Mouse (Mus musculus): ENCODE data around the gene Gm9745.
A peak's percentile ranks its signal among the peaks of the same experiment; 100 is the strongest.
"Not testable (repeated sequence)": the region's sequence is repeated elsewhere in the genome, so short reads cannot be mapped to it uniquely, and the experiment has no call there.

Gm9745 gene

DNA sequence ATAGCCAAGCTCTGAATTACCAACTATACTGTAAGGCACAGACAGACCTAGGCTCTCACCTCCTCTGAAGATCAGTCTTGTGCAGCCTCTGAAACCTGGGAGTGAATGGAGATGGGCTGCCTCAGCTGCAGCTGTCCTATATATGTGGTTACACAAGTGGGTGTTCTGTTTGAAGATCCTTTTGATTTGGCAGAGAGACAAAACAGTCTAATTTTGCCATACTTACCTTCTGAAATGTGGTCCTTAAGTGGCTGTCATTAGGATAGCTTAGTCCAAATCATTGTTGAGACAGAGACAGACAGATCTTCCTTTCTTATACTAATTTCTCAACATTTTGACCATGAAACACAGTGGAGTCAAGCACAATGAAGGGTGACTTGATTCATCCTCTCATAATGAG, at the start of gene Gm9745:
Gene Gm9745, minus strand, starts transcription at position 101 of the 400 bp plus-strand sequence.
- DNase-seq (ENCODE audit: low read depth, low spot score): not testable (repeated sequence)

DNA sequence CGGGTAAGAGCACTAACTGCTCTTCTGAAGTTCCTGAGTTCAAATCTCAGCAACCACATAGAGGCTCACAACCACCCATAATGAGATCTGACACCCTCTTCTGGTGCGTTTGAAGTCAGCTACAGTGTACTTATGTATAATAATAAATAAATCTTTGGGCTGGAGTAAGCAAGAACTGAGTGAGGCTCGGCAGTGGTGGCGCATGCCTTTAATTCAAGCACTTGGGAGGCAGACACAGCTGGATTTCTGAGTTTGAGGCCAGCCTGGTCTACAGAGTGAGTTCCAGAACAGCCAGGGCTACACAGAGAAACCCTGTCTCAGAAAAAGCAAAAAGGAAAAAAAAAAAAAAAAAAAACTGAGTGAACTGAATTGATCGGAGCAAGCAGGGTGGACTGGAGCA, 49.2 kb upstream of the Gm9745 start:
- DNase-seq (ENCODE audit: low read depth, low spot score): not testable (repeated sequence)

DNA sequence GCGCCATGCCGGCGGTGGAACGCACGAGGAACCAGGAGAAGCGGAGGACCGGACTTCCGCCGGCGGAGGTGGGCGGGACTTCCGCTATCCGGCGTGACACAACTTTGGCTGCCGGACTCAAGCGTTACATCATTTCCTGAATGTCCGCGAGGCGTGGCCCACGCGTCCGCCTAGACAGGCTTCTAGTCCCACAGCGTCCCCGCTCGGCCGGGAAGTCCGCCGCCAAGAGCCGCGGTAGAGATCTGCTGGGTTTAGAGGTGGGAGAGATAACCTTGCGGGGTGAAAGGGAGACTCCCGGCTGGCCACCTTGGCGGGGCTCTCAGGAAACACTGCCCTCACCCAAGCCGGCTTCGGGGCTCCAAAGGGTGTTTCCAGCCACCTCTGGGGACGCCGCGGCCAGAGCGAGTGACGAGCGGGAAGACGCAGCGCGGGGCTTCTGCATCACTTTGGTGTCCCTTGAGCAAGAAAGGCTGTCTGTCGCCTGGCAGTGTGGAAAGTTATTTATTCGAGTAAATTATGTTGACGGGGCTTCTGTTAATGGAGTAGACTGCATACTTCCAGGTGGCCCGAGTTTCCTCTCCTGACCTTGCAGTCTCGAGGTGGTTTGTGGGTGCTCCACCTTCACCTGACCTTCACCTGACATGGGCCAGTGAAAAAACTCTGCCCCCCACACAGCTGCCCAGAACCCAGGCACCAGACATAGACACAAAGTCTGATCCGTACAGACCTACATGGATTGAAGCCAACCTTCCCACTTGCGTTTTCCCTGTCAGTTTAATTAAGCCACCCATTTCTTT, 48.2 kb upstream of the Gm9745 start, which contains the start of gene Gtpbp4:
Gene Gtpbp4, minus strand, starts transcription at position 94 of the 797 bp plus-strand sequence.
- peak; percentile 99 for DNase-seq (ENCODE audit: low read depth, low spot score)

DNA sequence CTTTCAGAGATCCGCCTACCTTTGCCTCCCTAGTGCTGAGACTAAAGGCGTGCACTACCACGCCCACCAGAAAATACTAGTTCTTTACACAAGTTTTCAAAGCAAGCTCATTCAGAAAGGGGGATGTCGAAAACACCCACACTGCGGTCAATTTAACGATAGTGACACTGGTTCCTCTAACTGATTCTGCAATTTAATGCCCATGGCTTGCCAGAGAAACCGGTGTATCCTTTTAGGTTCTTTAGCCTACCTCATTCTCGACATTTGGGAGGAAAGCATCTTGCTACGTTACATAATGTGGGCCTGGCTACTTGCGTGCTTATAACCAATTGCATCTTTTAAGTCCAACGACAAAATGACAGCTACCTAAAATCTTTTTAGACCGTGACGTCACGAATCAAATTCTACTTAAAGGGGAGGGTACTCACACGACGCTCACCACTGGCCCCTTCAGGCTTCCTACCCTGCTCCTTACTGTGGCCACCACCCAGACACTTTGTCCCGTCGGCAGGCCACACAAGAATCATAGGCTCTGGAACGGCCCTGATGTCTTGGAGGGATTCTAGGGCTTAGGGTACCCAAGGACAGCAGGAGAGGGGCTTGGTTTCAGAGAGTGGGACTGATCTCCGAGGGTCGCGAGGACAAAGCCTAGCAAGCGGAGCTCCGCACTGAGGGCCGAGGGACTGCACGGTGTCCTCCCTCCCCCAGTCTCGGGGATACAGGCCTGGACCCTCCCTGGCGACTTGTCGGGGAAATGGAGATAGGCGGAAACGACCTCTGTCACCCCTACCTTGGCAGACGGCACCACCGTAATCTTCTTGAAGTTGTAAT, 47.3 kb upstream of the Gm9745 start:
- DNase-seq (ENCODE audit: low read depth, low spot score): peak; percentile 29

DNA sequence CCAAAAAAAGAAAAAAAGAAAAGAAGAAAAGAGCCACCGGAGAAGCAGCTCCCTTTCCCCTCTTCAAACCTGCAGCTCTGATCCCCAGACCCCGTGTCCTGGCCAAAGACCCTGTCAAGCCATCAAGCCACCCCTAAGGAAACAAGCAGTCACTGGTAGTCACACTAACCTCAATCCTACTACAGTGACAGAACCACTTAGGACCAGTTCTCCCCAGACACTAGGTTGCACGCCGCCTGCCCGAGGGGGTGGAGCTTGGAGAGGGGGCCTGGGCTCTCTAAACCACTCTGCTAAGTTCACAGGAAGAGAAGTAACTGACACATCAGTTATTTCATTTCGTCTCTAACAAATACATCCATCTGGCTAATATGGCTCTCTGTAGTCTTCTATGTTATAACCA, 44.2 kb upstream of the Gm9745 start:
- no peak for DNase-seq (ENCODE audit: low read depth, low spot score)

DNA sequence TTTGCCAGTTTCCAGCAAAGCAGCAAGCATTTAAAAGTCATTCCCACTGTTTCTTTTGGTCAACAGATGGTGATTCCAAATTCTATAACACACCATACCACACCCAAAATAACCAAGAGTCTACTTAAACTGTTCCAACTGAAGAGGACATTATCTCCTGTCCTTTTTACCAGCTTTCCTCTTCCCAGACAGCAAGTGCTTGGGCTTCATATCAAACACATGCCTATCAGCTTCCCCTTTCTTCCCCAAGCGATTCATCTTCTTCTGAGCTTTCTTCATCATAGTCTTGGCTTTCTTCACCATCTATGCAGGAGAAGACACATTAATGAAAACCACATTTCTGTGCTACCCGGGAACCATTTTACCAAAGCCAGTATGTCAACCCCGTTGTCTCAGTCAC, 24.9 kb upstream of the Gm9745 start:
- no peak for DNase-seq (ENCODE audit: low read depth, low spot score)

DNA sequence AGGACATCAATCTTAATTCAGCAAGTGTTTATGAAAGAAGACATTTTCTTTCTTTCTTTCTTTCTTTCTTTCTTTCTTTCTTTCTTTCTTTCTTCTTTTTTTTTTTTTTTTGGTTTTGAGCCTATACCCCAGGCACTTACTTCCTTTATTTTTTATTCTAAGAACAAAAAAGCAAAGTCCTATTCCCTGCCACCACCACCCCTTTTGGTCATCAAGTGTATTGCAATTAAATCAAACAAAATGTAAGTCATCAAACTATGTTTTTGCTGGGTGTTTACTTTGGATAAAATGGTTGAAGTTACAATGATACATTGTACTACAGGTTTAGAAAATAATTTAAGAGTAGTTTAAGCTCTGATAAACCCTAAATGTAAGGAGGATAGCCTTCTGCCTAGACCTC, 24.3 kb upstream of the Gm9745 start:
- DNase-seq (ENCODE audit: low read depth, low spot score): no peak

DNA sequence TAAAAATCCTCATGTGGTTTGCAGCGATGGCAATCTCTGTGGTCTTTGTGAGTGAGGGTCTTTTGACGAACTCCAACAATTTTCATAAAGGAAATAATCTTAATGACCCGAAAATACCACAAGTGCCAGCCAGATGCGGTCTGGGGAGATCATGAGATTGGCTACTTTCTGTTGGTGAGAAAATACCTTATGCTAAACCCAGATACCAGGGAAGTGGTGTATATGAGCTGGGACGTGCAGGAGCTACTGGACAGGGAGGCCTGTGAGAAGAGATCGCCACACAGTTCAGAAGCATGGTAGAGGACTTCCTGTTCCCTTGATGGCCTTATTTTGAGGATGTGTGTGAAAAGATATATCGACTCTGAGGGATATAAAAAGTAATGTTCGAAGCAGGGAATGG, 19.7 kb upstream of the Gm9745 start:
- DNase-seq (ENCODE audit: low read depth, low spot score): no peak

DNA sequence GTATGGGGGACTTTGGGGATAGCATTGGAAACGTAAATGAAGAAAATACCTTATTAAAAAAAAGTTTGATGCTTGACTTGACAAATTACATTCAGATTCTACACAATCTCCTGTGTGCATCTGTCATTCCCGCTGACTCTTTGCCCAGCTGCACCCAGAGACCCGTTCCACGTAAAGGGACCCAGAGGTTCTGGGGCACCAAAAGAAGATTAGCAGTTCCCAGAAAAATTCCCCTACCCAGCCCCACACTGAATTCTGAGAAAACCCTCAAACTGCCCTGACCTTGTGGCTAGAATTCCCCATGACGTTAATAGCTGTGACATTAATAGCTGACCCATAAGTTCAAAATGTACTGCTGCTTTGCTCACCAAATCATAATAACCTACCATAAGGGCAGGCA, 17.2 kb upstream of the Gm9745 start:
- no peak for DNase-seq (ENCODE audit: low read depth, low spot score)

DNA sequence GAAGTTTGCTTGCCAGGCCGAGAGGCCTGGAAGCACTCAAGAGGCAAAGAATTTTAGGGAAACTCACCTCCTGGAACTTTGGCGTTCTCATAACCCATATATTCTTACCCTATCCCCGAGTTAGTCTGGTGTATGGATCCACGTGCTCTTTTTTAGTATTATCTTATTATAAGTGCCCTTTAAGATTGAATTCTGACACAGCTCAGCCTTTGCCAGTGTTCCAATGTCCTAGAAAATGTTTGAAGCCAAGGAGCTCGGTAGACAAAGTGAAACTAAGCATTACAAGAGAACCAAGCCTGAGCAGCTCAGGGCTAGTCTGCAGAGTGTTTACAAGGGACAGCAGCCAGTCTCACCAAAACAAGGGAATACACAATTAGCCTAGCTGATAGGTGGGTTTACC, 14.2 kb upstream of the Gm9745 start:
- not testable (repeated sequence) for DNase-seq (ENCODE audit: low read depth, low spot score)

DNA sequence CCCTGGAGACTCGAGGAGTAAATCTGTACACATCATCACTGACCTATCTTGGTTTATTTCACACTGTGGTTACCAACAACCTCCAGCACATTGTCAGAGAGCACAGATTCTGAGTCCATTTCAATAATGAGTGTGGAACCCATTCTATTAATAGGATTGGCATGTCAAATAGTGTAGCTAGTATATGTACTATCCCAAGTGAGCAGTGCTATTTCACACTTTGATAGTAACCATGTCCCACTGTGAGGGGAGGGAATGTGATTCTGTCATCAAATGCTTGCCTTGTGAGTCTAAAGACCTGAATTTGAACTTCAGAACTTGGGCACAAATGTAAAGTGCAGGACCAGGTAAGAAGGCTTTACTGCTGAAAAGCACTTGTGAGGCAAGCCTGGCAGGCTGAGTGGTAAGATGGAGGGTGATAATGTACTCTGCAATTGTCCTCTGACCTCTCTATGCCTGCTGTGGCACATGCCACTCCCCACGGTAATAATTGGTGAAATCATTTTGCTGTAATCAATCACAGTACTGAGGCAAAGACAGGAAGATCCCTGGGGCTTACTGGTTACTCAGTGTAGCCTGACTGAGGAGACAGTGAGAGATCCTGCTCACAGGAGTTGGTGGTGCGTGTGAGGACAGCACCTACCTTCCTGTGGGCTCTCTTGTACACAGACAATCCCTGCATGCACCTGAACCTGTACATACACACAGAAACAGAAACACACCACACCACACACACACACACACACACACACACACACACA, 13.3 kb upstream of the Gm9745 start:
- not testable (repeated sequence) for DNase-seq (ENCODE audit: low read depth, low spot score)

DNA sequence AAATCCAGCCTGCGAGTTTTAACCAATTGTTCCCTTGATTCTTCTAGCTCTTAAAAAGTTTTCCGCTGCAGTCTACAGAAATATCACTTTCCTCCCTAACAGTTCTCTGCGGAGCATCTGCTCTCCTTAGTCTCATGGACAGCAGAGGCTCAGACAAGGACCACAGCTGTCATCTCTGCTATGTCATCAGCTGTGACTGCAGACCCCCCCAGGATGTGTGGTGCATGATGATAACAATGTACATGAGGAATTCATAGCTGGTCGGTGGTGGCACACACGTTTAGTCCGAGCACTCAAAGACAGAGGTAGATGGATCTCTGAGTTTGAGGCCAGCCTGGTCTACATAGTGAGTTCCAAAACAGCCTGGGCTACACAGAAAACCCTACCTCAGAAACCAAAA, 11.5 kb upstream of the Gm9745 start:
- DNase-seq (ENCODE audit: low read depth, low spot score): not testable (repeated sequence)

DNA sequence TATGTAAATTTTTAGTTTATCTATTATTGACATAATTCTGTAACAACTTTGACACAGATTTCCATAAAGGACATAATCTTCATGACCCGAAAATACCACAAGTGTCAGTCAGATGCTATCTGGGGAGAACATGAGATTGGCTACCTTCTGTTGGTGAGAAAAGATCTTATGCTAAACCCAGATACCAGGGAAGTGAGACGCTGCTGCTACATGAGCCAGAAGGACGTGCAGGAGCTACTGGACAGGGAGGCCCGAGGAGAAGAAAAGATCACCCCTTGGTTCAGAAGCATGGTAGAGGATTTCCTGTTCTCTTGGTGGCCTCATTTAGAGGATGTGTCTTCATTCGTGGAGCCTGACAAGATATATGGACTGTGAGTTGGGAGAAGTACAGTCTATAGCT, 11.0 kb upstream of the Gm9745 start:
- DNase-seq (ENCODE audit: low read depth, low spot score): not testable (repeated sequence)

DNA sequence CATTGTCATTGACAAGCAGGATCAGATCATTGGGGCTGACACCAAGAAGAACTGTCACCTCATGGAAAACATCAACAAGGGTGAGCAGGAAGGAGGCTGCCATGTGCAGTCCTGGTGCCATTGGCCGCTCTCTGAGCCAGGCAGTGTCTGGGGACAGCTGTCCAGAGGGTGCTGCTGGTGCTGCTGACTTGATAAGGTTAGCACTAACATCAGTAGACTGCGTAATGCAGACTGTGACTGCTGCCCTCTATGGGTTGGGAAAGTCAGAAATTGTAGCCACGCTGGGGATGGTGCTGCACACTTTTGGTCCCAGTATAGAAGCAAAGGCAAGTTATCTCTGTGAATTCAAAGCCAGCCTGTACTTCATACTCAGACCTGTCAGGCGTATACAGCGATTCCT, 8.8 kb upstream of the Gm9745 start:
- not testable (repeated sequence) for DNase-seq (ENCODE audit: low read depth, low spot score)

DNA sequence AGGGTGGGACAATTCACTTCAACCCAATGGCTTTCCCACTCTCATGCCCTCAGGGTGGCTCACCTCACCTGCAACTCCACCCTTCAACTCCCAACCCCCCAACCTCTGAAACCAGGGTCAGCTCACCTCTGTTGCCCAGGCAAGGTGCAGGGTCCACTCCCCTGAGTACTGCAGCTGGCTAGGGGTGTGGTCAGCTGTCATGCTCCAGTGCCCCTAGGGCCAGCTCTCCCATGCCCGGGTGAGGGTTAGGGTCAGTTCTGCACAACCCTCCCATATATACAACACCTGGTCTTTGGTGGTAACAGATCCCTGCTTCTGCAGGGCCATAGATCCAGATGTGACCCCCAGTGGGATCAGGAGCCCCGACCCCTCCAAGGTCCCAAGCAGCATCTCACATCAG, 7.1 kb upstream of the Gm9745 start:
- DNase-seq (ENCODE audit: low read depth, low spot score): not testable (repeated sequence)

DNA sequence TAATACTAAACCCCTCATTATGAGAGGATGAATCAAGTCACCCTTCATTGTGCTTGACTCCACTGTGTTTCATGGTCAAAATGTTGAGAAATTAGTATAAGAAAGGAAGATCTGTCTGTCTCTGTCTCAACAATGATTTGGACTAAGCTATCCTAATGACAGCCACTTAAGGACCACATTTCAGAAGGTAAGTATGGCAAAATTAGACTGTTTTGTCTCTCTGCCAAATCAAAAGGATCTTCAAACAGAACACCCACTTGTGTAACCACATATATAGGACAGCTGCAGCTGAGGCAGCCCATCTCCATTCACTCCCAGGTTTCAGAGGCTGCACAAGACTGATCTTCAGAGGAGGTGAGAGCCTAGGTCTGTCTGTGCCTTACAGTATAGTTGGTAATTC, 4.5 kb upstream of the Gm9745 start, which contains the start of gene Idi2:
Gene Idi2, plus strand, starts transcription at position 301 of the 400 bp plus-strand sequence.
- DNase-seq (ENCODE audit: low read depth, low spot score): not testable (repeated sequence)

DNA sequence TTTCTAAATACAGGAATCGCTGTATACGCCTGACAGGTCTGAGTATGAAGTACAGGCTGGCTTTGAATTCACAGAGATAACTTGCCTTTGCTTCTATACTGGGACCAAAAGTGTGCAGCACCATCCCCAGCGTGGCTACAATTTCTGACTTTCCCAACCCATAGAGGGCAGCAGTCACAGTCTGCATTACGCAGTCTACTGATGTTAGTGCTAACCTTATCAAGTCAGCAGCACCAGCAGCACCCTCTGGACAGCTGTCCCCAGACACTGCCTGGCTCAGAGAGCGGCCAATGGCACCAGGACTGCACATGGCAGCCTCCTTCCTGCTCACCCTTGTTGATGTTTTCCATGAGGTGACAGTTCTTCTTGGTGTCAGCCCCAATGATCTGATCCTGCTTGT, 4.2 kb downstream of the Gm9745 start:
- DNase-seq (ENCODE audit: low read depth, low spot score): not testable (repeated sequence)

DNA sequence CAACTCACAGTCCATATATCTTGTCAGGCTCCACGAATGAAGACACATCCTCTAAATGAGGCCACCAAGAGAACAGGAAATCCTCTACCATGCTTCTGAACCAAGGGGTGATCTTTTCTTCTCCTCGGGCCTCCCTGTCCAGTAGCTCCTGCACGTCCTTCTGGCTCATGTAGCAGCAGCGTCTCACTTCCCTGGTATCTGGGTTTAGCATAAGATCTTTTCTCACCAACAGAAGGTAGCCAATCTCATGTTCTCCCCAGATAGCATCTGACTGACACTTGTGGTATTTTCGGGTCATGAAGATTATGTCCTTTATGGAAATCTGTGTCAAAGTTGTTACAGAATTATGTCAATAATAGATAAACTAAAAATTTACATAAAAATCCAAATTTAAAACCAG, 6.3 kb downstream of the Gm9745 start:
- not testable (repeated sequence) for DNase-seq (ENCODE audit: low read depth, low spot score)

DNA sequence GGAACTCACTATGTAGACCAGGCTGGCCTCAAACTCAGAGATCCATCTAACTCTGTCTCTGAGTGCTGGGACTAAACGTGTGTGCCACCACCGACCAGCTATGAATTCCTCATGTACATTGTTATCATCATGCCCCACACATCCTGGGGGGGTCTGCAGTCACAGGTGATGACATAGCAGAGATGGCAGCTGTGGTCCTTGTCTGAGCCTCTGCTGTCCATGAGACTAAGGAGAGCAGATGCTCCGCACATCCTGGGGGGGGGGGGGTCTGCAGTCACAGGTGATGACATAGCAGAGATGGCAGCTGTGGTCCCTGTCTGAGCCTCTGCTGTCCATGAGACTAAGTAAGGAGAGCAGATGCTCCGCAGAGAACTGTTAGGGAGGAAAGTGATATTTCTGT, 6.9 kb downstream of the Gm9745 start:
- not testable (repeated sequence) for DNase-seq (ENCODE audit: low read depth, low spot score)

DNA sequence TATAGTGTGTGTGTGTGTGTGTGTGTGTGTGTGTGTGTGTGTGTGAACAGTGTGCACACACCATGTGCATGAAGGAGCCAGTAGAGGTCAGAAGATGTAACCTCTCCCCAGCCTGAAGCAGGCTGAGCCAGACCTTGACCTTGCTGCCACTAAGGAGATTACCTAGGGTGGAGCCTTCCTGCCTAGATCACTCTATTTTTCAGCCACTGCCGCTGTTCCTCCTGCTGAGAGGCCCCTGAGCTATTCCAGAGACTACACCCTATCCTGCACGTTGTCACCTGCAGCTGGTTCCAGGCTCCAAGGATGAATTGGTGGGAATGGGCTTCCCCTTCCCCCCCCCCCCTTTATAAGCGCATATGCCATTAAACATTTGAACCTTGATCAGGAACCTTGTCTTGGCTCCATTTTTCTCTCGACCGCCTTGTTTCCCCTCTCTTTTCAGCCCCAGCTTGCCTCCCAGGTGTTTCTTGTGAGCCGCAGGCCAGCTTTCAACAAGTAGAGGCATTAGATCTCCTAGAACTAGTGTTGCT, 10.4 kb downstream of the Gm9745 start:
- not testable (repeated sequence) for DNase-seq (ENCODE audit: low read depth, low spot score)

DNA sequence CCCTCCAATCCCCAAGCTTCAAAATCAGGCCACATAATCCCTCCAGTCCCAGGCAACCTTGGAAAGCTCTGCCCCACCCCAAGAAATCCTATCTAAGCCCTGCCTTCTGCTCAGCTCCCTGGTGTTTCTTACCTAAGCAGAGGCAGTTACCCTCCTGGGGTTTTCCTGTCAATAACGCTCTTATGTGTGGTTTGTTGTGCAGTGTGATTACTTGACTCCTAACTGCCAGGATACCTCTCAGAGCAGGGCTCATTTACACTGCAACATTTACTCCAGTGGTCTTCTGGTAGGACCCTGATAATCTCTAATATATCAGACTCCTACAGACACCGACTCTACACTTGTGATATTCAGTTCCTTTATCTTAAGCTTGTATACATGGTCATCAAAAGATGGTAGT, 14.5 kb downstream of the Gm9745 start:
- no peak for DNase-seq (ENCODE audit: low read depth, low spot score)

DNA sequence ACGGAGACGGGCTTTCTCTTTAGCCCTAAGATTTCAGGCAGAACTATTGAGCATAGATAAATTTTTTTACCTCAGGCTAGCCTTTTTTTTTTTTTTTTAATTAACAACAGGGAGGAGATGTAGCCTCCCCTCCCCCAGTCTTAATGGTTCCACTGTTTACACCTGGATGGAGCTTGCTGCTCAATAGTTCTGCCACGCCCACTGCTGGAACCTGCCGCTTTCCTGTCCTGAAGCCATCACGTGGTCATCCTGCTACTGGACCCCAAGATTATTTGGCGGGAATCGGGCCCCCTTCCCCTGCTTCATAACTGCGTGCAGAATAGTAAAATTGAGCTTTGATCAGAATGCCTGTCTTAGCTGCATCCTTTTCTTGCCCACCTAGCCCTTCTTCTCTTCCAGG, 34.1 kb downstream of the Gm9745 start:
- DNase-seq (ENCODE audit: low read depth, low spot score): not testable (repeated sequence)

Data from brain, adult 2 months (tissue).